In the genomic region with DNA sequence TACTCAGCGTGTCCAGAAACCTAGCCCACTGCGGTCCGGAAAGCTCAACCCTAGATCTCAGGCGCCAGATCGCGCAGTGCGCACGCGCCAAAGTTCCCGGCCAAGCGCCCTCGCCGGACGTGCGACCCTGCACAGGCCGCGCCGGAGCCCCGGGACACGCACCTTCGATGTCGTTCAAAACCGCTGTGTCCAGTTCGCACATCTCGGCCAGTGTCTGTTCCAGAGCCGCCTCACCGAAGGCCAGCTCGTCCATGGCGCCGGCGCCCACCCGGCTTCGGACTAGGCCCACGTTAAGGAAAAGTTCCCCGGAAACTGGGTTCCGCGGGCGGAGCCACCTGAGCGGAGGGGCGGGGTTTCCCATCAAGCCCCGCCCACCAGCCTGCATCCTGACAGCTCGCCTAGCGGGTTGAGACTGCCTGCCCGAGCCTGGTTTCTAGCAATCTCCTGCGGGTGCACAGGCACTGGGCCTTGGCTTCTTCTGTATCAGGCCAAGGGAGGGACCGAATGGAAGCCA, we compare ENCODE assay signal across 8 mouse cellular contexts. TPM values are rescaled to one million over a fixed set of nuclear protein-coding genes. Genes with fewer than 3 reads are reported as not detected.
DNase-seq lines count a peak whose midpoint lies in the region; ATAC-seq lines count a peak whose summit lies in the region.

No protein-coding gene starts in this region.

- under 1% methylated on average over 46 of the region's 46 CpGs for WGBS in intestine, embryonic 14.5 days

- H3K9me3 ChIP-seq in intestine, embryonic 14.5 days (ENCODE audit: control insufficient read depth, low read length): no peaks in the 10 kb centered on the region

- H3K27ac ChIP-seq in intestine, embryonic 14.5 days (ENCODE audit: low read depth): peak overlapping the region; percentile 87

- H3K4me3 ChIP-seq in intestine, embryonic 14.5 days (ENCODE audit: low read depth, low read length): peak overlapping the region; percentile 88

- intact Hi-C loops in left cerebral cortex, postnatal 14 days (cut with DNase I): no loop called here

- H3K36me3 ChIP-seq in intestine, embryonic 14.5 days (ENCODE audit: control insufficient read depth, insufficient read depth, low read length): peaks cover 14% of the 10 kb centered on the region; the same call in 1 of the 2 replicates

- peak; percentile 73 for ATAC-seq in intestine, embryonic 14.5 days (replicated peaks; ENCODE audit: low FRiP score, low TSS enrichment, low read depth)
- peak; percentile 65 for ATAC-seq in megakaryocyte-erythroid progenitor cell, adult 5-6 weeks (replicated peaks; ENCODE audit: low FRiP score, low TSS enrichment, poor library complexity, severe bottlenecking)

- H3K27me3 ChIP-seq in intestine, embryonic 14.5 days (replicated peaks; ENCODE audit: control insufficient read depth, insufficient read depth, low read length): no peaks in the 10 kb centered on the region

- H3K4me2 ChIP-seq in intestine, embryonic 14.5 days (ENCODE audit: low read length): peak overlapping the region; percentile 85

- DNase-seq in adrenal gland, adult 18-20 months (ENCODE audit: low spot score in 2 of 2): peak; percentile 89
- peak; percentile 95 for DNase-seq in embryo, embryonic 11 days
- peak; percentile 92 for DNase-seq in gastrocnemius, postnatal 25 days
- peak; percentile 99 for DNase-seq in intestine, embryonic 14.5 days (ENCODE audit: low spot score)
- DNase-seq in left cerebral cortex, postnatal 14 days (ENCODE audit: low spot score in 2 of 2): peak; percentile 86 to 88
- peak; percentile 86 for DNase-seq in right cerebral cortex, postnatal 14 days
- peak; percentile 94 for DNase-seq in urinary bladder, postnatal 25 days (ENCODE audit: low spot score)

- H3K9ac ChIP-seq in intestine, embryonic 14.5 days (ENCODE audit: low read length): peak overlapping the region; percentile 86

- peaks cover 28% of the 10 kb centered on the region for H3K4me1 ChIP-seq in intestine, embryonic 14.5 days (replicated peaks; ENCODE audit: control insufficient read depth, insufficient read depth, low read length)

RNA-seq across cellular contexts. Expression of a gene that starts 2.0 kb away (rescaled TPM):
- total RNA-seq in adrenal gland, adult 18-20 months (2021): 100 to 1,000 TPM; 141 to 185 TPM
- total RNA-seq in gastrocnemius, postnatal 25 days (2021): 10 to 100 TPM; 16.8 to 20.0 TPM
- polyA plus RNA-seq in intestine, embryonic 14.5 days (2014; fragmentation: Nextera tagmentation; extraction: Ambion mirVana): 85.0 and 97.7 TPM in 2 replicates
- 10 to 100 TPM; 35.5 to 36.1 TPM for total RNA-seq in left cerebral cortex, postnatal 14 days (2021)
- total RNA-seq in megakaryocyte-erythroid progenitor cell, adult 5-6 weeks (2014; fragmentation: Nextera tagmentation): 73.1 and 92.3 TPM in 2 replicates
- 32.3 and 80.9 TPM in 2 replicates for total RNA-seq in megakaryocyte-erythroid progenitor cell, adult 5-6 weeks (2017)

Comparison
In these comparisons a context has a peak if more than half of its experiments do, and no peak if none do; other contexts are left out.
1. Peak in every context shown above with its lines: DNase-seq, ATAC-seq, H3K4me3 ChIP-seq and H3K27ac ChIP-seq.